Mouse (Mus musculus): ENCODE measurements around the gene Olfr418. TPM values are rescaled to one million over a fixed set of nuclear protein-coding genes. Genes with fewer than 3 reads are reported as not detected.

Gene Olfr418
- polyA plus RNA-seq, 1 experiment from 2014 or later, result not detected

- 63% methylated on average over 3 of the region's 3 CpGs for WGBS
- Histone ChIP-seq H3K4me2 (replicated peaks; ENCODE audit: low read depth, low read length) (no peak overlapping the region), H3K27ac (ENCODE audit: low read length) (no peak overlapping the region), H3K4me3 (ENCODE audit: low read depth, low read length) (no peak overlapping the region), H3K9me3 (ENCODE audit: low read length) (no peaks in the 10 kb centered on the region), H3K4me1 (ENCODE audit: insufficient read depth, low read depth, low read length) (no peaks in the 10 kb centered on the region), H3K36me3 (ENCODE audit: insufficient read depth, low read length) (no peaks in the 10 kb centered on the region), H3K9ac (replicated peaks; ENCODE audit: low read depth) (no peak overlapping the region), H3K27me3 (replicated peaks; ENCODE audit: insufficient read depth, low read length) (no peaks in the 10 kb centered on the region)
- ATAC-seq (no peak), DNase-seq (ENCODE audit: low spot score) (no peak)
- TF ChIP-seq CTCF (IDR thresholded peaks at IDR 0.05) (no peak), EP300 (IDR thresholded peaks at IDR 0.05) (no peak)
Observed at GRCm38 (mm10) chr1:173315725-173316124, 49.9 kb downstream of the Olfr418 start.

DNA sequence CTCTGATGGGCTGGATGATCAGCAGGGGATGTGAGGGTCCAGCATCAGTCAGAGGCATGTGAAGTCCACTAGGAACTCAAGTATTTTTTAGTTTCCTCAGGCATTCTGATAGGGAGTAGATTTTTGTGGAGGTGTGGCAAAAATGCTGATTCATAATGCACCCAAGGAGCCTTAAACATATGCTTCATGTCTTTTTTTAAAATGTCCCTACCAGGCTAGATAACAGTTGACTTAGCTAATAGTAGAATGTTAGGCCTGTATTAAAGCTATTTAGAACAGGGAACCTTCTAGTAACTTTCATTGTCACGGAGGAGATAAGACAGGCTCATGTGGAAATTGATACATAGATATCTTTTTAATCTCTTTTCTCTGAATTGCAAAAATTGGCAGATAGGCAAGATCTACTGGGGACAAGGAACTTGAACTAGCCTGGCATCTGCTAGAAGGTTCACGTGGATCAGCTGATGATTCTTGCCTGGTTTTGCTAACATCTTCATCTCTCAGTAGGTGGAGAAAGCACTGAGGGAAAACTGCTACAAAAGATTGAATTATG, 52.2 kb downstream of the Olfr418 start:
- no peaks in the 10 kb centered on the region for H3K27me3 ChIP-seq (replicated peaks; ENCODE audit: insufficient read depth, low read length)
- no peaks in the 10 kb centered on the region for H3K4me1 ChIP-seq (ENCODE audit: insufficient read depth, low read depth, low read length)
- no peak for TF ChIP-seq EP300 (IDR thresholded peaks at IDR 0.05)
- H3K4me2 ChIP-seq (replicated peaks; ENCODE audit: low read depth, low read length), result no peak overlapping the region
- H3K27ac ChIP-seq (ENCODE audit: low read length), result no peak overlapping the region
- ATAC-seq (no peak), DNase-seq (ENCODE audit: low spot score) (no peak)
- H3K9ac ChIP-seq (replicated peaks; ENCODE audit: low read depth), result no peak overlapping the region
- H3K36me3 ChIP-seq (ENCODE audit: insufficient read depth, low read length), result no peaks in the 10 kb centered on the region
- no peaks in the 10 kb centered on the region for H3K9me3 ChIP-seq (ENCODE audit: low read length)
- H3K4me3 ChIP-seq (ENCODE audit: low read depth, low read length), result no peak overlapping the region
- WGBS, result 85% methylated on average over 2 of the region's 2 CpGs

DNA sequence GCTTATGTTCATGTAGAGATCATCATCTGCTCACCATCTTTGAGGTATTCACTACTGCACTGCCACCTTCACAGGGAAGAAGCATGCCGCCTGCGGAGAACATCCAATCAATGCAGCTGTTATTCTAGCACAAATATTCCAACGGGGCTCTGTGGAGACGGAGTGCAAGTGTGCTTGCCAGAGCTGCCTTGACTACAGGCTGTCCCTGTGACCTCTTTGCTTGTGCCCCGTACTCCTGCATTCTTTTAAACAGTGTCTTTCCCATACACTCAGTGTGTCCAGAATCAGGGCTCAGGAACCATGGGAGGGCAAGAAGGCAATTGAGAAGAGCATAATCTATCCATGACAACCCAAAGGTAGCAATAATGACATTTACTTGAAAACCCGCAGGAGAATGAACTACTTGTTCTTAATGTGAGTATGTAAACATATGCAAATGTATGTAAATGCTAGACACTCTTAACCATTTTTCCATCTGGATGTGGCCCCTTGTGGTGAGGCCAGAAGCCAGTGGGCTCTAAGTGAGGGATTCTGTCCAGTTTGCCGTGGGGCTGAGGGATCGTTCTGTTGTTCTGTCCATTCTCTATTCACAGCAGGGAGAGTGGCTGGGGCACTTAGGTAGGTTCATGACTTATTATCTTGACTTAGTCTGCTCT, 55.9 kb downstream of the Olfr418 start:
- no peak overlapping the region for H3K9ac ChIP-seq (replicated peaks; ENCODE audit: low read depth)
- H3K4me3 ChIP-seq (ENCODE audit: low read depth, low read length), result no peak overlapping the region
- TF ChIP-seq EP300 (IDR thresholded peaks at IDR 0.05) (no peak), CTCF (IDR thresholded peaks at IDR 0.05) (no peak)
- H3K36me3 ChIP-seq (ENCODE audit: insufficient read depth, low read length), result no peaks in the 10 kb centered on the region
- no peaks in the 10 kb centered on the region for H3K4me1 ChIP-seq (ENCODE audit: insufficient read depth, low read depth, low read length)
- no peak for ATAC-seq
- no peak overlapping the region for H3K4me2 ChIP-seq (replicated peaks; ENCODE audit: low read depth, low read length)
- no peak overlapping the region for H3K27ac ChIP-seq (ENCODE audit: low read length)
- DNase-seq (ENCODE audit: low spot score), result no peak
- 70% methylated on average over 8 of the region's 8 CpGs for WGBS
- no peaks in the 10 kb centered on the region for H3K27me3 ChIP-seq (replicated peaks; ENCODE audit: insufficient read depth, low read length)
- no peaks in the 10 kb centered on the region for H3K9me3 ChIP-seq (ENCODE audit: low read length)

DNA sequence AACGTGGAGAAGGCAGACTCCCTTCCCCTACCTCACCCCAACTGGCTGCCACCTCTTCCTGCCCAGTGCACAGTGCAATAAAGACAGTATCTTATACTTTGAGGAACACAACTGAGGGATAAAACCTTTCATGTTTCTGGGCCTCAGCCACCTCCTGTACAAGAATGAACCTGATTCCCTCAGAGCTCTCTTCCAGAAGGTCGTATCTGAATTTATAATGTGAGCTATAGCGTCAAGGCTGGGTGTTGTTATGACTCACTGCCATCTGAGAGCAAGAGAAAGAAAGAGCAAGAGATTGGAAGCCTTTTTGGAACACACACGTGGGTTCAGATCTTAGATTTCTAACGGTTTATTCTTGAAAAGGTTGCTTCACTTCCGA, 56.4 kb downstream of the Olfr418 start:
- Histone ChIP-seq H3K4me3 (ENCODE audit: low read depth, low read length) (no peak overlapping the region), H3K36me3 (ENCODE audit: insufficient read depth, low read length) (no peaks in the 10 kb centered on the region), H3K27me3 (replicated peaks; ENCODE audit: insufficient read depth, low read length) (no peaks in the 10 kb centered on the region), H3K4me2 (replicated peaks; ENCODE audit: low read depth, low read length) (no peak overlapping the region), H3K9ac (replicated peaks; ENCODE audit: low read depth) (no peak overlapping the region), H3K4me1 (ENCODE audit: insufficient read depth, low read depth, low read length) (no peaks in the 10 kb centered on the region), H3K9me3 (ENCODE audit: low read length) (no peaks in the 10 kb centered on the region), H3K27ac (ENCODE audit: low read length) (no peak overlapping the region)
- 52% methylated on average over 6 of the region's 6 CpGs for WGBS
- no peak for TF ChIP-seq EP300 (IDR thresholded peaks at IDR 0.05)
- TF ChIP-seq CTCF (IDR thresholded peaks at IDR 0.05), result no peak
- no peak for ATAC-seq
- no peak for DNase-seq (ENCODE audit: low spot score)

Other genes starting within 250 kb of the Olfr418 start
- gene Olfr1408, start 128.6 kb upstream of the Olfr418 start, polyA plus RNA-seq (2015; fragmentation: Nextera tagmentation; extraction: Ambion mirVana), result not detected in 2 replicates
- not detected in 2 replicates for gene Olfr1406, start 75.4 kb upstream of the Olfr418 start, polyA plus RNA-seq (2015; fragmentation: Nextera tagmentation; extraction: Ambion mirVana)
- gene Olfr218, start 68.2 kb upstream of the Olfr418 start, polyA plus RNA-seq (2015; fragmentation: Nextera tagmentation; extraction: Ambion mirVana), result not detected in 2 replicates
- gene Olfr1404, start 53.6 kb upstream of the Olfr418 start, polyA plus RNA-seq (2015; fragmentation: Nextera tagmentation; extraction: Ambion mirVana), result not detected in 2 replicates
- 0.31 and 0.32 TPM in 2 replicates for gene Fcer1a, start 38.8 kb upstream of the Olfr418 start, polyA plus RNA-seq (2015; fragmentation: Nextera tagmentation; extraction: Ambion mirVana)
- gene Mptx2, start 11.8 kb downstream of the Olfr418 start, polyA plus RNA-seq (2015; fragmentation: Nextera tagmentation; extraction: Ambion mirVana), result not detected in 2 replicates
- 0.36 and 0.70 TPM in 2 replicates for gene Ackr1, start 67.7 kb downstream of the Olfr418 start, polyA plus RNA-seq (2015; fragmentation: Nextera tagmentation; extraction: Ambion mirVana)
- gene Aim2, start 84.9 kb downstream of the Olfr418 start, polyA plus RNA-seq (2015; fragmentation: Nextera tagmentation; extraction: Ambion mirVana), result 2.1 and 3.4 TPM in 2 replicates
- 0.26 and 0.39 TPM in 2 replicates for gene Cadm3, start 101.7 kb downstream of the Olfr418 start, polyA plus RNA-seq (2015; fragmentation: Nextera tagmentation; extraction: Ambion mirVana)
- gene Ifi206, start 225.0 kb downstream of the Olfr418 start, polyA plus RNA-seq (2015; fragmentation: Nextera tagmentation; extraction: Ambion mirVana), result 0.16 and 0.20 TPM in 2 replicates